35 mouse cellular contexts compared by ENCODE assay signal in genomic region chr6:85475581-85475980, GRCm38 (mm10). TPM values are rescaled to one million over a fixed set of nuclear protein-coding genes. Genes with fewer than 3 reads are reported as not detected.
"Had no signal": no experiment of that assay in that cellular context is flagged by ENCODE, and none has a peak within 500 bp of the region (broad histone marks: within the 10 kb centered on the region; RNA-seq: fewer than 3 reads in every experiment).

No protein-coding gene starts in this region.

- H3K36me3 ChIP-seq: embryonic facial prominence, embryonic 10.5 days; embryonic facial prominence, embryonic 12.5 days; embryonic facial prominence, embryonic 13.5 days; embryonic facial prominence, embryonic 15.5 days; forebrain, embryonic 10.5 days; forebrain, embryonic 12.5 days; heart, embryonic 10.5 days had no signal

- DNase-seq: cerebellum, adult 9-11 months; cerebellum, postnatal 10 days; cerebellum, postnatal 14 days; cerebellum, postnatal 25 days; cerebellum, postnatal 36 days; embryo, embryonic 11 days; forebrain, postnatal 0 days; gastrocnemius, adult 2 months; gastrocnemius, postnatal 10 days; gastrocnemius, postnatal 14 days; gastrocnemius, postnatal 36 days; heart, adult 18-20 months; heart, adult 2 months had no signal

- H3K27me3 ChIP-seq: forebrain, embryonic 15.5 days had no signal

- H3K9me3 ChIP-seq: embryonic facial prominence, embryonic 10.5 days; embryonic facial prominence, embryonic 12.5 days; embryonic facial prominence, embryonic 13.5 days; embryonic facial prominence, embryonic 15.5 days; forebrain, embryonic 10.5 days; forebrain, embryonic 12.5 days; forebrain, embryonic 13.5 days; forebrain, embryonic 15.5 days; heart, embryonic 10.5 days had no signal

- H3K27ac ChIP-seq: embryonic facial prominence, embryonic 10.5 days; embryonic facial prominence, embryonic 12.5 days; embryonic facial prominence, embryonic 13.5 days; embryonic facial prominence, embryonic 15.5 days; forebrain, embryonic 10.5 days; forebrain, embryonic 12.5 days; forebrain, embryonic 13.5 days; forebrain, embryonic 15.5 days; gastrocnemius, adult 2 months; heart, adult 2 months; heart, embryonic 10.5 days had no signal

- ATAC-seq: forebrain, embryonic 13.5 days; forebrain, embryonic 14.5 days; forebrain, embryonic 15.5 days; forebrain, embryonic 16.5 days; forebrain, postnatal 0 days had no signal

- H3K9ac ChIP-seq: embryonic facial prominence, embryonic 12.5 days; embryonic facial prominence, embryonic 13.5 days; embryonic facial prominence, embryonic 15.5 days; forebrain, embryonic 12.5 days; forebrain, embryonic 13.5 days; forebrain, embryonic 15.5 days; forebrain, postnatal 0 days had no signal

- H3K4me1 ChIP-seq: embryonic facial prominence, embryonic 12.5 days; embryonic facial prominence, embryonic 15.5 days; forebrain, embryonic 12.5 days; forebrain, embryonic 15.5 days had no signal

- H3K4me3 ChIP-seq: embryonic facial prominence, embryonic 10.5 days; embryonic facial prominence, embryonic 12.5 days; embryonic facial prominence, embryonic 13.5 days; embryonic facial prominence, embryonic 15.5 days; erythroblast, embryonic 14.5 days; forebrain, embryonic 10.5 days; forebrain, embryonic 12.5 days; forebrain, embryonic 13.5 days; forebrain, embryonic 15.5 days; gastrocnemius, adult 2 months; heart, adult 2 months; heart, embryonic 10.5 days had no signal

- H3K4me2 ChIP-seq: embryonic facial prominence, embryonic 12.5 days; embryonic facial prominence, embryonic 13.5 days; embryonic facial prominence, embryonic 15.5 days; forebrain, embryonic 12.5 days; forebrain, embryonic 13.5 days; forebrain, embryonic 15.5 days; heart, embryonic 11.5 days had no signal

RNA-seq across cellular contexts. Expression of gene Fbxo41, which starts 27.2 kb away (rescaled TPM):
- total RNA-seq: gastrocnemius, adult 18-20 months; gastrocnemius, adult 8-10 months; granulocyte monocyte progenitor cell, adult 5-6 weeks; heart, adult 18-20 months had no signal
- polyA plus RNA-seq: erythroblast, embryonic 14.5 days; heart, embryonic 11.5 days had no signal

RNA-seq across cellular contexts. Expression of gene Egr4, which starts 37.8 kb away (rescaled TPM):
- total RNA-seq: gastrocnemius, adult 18-20 months; gastrocnemius, adult 2 months; gastrocnemius, adult 8-10 months; gastrocnemius, postnatal 10 days; gastrocnemius, postnatal 14 days; gastrocnemius, postnatal 36 days; gastrocnemius, postnatal 4 days; granulocyte monocyte progenitor cell, adult 5-6 weeks; heart, adult 18-20 months; heart, adult 2 months; heart, adult 8-10 months had no signal
- polyA plus RNA-seq: embryonic facial prominence, embryonic 10.5 days; embryonic facial prominence, embryonic 11.5 days; embryonic facial prominence, embryonic 12.5 days; embryonic facial prominence, embryonic 13.5 days; embryonic facial prominence, embryonic 14.5 days; embryonic facial prominence, embryonic 15.5 days; erythroblast, embryonic 14.5 days; forebrain, embryonic 10.5 days; forebrain, embryonic 11.5 days; forebrain, embryonic 12.5 days; forebrain, embryonic 13.5 days; forebrain, embryonic 14.5 days; forebrain, embryonic 15.5 days; gonadal fat pad, adult 2 months; heart, adult 2 months; heart, embryonic 10.5 days; heart, embryonic 11.5 days had no signal
